Mouse (Mus musculus) small intestine, adult 10 weeks (tissue): ENCODE measurements around the gene Gm39115. TPM values are rescaled to one million over a fixed set of nuclear protein-coding genes. Genes with fewer than 3 reads are reported as not detected.

ENCODE experiments used
- polyA plus RNA-seq: library from polyadenylated mRNA; stranded (reverse); fragments of 350-450 nt; fragmentation: Illumina TruSeq; extraction: RNeasy Lipid Tissue Mini Kit (QIAGEN cat#74804); gene quantifications from one replicate; pipeline ENCODE4 v1.2.3, GENCODE M21; 2014; ENCODE audit warnings: low replicate concordance

The Gm39115 gene
- not detected for polyA plus RNA-seq

DNA sequence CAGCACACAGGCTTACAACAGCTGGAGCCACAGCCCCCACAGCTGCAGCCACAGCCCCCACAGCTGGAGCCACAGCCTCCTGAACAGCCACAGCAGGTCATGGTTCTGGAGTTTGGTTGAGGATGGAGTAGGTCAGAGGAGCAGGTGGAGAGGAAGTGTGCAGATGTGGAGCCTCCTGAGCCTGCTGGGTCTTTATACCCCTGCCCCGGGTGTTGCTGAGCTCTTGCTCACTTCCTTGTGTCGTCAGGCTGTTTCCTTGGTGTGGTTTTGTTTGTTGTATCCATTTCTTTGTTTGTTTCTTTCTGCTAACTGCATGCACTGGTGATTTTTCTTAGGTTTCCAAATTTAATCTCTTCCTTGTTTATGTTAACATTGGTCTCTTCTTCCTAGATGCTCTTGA, at the start of gene Gm39115:
Gene Gm39115, minus strand, starts transcription at position 101 of the 400 bp plus-strand sequence.

DNA sequence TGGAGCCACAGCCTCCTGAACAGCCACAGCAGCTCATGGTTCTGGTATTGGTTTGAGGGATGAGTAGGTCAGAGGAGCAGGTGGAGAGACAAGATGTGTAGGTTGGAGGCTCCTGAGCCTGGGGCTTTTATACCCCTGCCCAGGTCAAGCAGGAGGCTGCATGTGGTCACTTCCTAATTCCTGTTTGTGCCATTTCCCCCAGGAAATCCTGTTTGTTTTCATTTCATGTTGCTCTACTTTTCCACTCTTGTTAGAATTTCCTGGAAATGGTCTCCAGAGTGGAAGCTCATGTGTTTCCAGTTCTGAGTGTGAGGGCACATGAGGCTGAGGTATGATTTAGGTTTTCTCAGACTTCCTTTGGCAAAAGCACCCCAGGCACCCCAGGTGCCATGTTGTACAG, 40.1 kb upstream of the Gm39115 start, which contains the start of gene Krtap5-2:
Gene Krtap5-2, minus strand, starts transcription at position 101 of the 400 bp plus-strand sequence.

DNA sequence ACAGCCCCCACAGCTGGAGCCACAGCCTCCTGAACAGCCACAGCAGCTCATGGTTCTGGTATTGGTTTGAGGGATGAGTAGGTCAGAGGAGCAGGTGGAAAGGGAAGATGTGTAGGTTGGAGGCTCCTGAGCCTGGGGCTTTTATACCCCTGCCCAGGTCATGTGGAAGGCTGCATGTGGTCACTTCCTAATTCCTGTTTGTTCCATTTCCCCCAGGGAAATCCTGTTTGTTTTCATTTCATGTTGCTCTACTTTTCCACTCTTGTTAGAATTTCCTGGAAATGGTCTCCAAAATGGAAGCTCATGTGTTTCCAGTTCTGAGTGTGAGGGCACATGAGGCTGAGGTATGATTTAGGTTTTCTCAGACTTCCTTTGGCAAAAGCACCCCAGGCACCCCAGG, 29.8 kb upstream of the Gm39115 start, which contains the start of gene Gm4553:
Gene Gm4553, minus strand, starts transcription at position 101 of the 400 bp plus-strand sequence.

DNA sequence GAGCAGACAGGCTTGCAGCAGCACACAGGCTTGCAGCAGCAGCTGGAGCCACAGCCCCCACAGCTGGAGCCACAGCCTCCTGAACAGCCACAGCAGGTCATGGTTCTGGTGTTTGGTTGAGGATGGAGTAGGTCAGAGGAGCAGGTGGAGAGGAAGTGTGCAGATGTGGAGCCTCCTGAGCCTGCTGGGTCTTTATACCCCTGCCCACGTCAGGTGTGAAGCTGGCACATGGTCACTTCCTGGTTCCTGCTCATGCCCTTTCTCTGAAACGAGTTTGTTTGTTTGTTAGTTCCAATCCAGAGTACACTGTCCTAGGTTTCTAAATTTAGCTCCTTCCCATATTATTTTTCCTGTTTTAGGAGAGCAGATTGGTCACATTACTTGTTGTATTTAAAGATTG, 21.2 kb upstream of the Gm39115 start, which contains the start of gene Gm29735:
Gene Gm29735, minus strand, starts transcription at position 101 of the 400 bp plus-strand sequence.

DNA sequence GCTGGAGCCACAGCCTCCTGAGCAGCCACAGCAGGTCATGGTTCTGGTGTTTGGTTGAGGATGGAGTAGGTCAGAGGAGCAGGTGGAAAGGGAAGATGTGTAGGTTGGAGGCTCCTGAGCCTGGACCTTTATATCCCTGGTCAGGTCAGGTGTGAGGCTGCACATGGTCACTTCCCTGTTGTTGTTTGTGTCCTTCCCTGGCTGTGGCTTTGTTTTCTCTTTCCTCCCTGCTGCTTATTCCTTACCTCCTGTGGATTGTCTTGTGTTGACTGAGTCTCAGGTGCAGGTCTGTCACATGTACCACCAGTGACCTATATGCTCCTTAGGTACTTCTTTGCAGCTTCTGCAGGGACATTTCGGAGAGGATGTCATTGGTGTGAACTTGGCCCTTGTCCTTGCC, 8.7 kb upstream of the Gm39115 start, which contains the start of gene Gm45337:
Gene Gm45337, minus strand, starts transcription at position 101 of the 400 bp plus-strand sequence.

DNA sequence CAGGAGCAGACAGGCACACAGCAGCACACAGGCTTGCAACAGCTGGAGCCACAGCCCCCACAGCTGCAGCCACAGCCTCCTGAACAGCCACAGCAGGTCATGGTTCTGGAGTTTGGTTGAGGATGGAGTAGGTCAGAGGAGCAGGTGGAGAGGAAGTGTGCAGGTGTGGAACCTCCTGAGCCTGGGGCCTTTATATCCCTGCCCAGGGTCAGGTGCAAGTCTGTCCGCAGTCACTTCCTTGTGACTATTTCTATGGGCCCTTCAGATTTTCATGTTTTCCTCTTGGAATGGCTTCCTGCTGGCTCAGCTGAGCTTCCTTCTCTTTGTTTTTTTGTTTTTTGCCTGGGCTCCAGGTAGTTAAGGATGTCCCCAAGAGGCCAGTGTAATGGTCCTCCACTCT, 15.2 kb downstream of the Gm39115 start, which contains the start of gene Gm45618:
Gene Gm45618, minus strand, starts transcription at position 101 of the 400 bp plus-strand sequence.

DNA sequence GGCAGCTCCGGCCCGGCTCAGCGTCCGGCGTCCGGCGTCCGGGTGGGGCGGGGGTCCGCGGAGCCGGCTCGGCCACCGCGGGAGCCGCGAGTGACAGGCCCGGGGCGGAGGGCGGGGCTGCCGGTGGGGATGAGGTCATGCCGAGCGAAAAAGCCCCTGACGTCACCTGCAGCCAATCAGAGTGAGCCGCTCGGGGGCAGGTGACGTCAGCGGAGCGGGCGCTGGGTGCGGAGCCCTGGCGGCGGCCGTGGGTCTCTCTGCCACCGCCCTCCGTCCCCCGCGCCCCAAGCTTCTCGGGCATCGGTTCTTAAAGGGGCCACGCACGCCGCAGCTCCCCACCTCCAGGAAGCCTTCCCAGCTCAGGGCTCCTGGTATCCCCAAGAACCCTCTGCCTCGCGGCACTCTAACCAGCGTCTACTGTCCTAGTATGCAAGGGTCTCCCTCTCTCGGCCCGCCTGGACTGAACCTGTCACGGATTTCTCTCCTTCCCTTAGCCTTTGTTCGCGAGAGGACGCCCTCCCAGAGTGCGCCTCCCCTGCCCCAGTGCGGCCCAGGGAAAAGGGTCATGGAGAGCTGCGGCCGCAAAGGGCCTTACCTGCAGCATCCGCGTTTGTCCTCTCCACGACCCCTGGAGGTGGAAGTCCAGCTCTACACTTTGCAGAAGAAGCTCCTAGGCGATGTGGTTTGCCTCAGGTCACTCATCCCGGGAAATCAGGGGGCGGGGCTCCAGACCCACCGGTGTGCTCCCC, 40.5 kb downstream of the Gm39115 start, which contains the start of gene Dusp8:
Gene Dusp8, minus strand, starts transcription at position 661 of the 749 bp plus-strand sequence.

Other genes starting within 250 kb of the Gm39115 start
- gene Tollip, start 217.5 kb downstream of the Gm39115 start, polyA plus RNA-seq: 41.7 TPM
- 0.19 TPM for gene Brsk2, start 186.3 kb downstream of the Gm39115 start, polyA plus RNA-seq
- gene Mob2, start 75.0 kb downstream of the Gm39115 start, polyA plus RNA-seq: 6.8 TPM
- 0.26 TPM for gene Dusp8, start 40.2 kb downstream of the Gm39115 start, polyA plus RNA-seq
- not detected for gene Gm45618, start 15.3 kb downstream of the Gm39115 start, polyA plus RNA-seq
- gene Gm45337, start 8.6 kb upstream of the Gm39115 start, polyA plus RNA-seq: not detected
- not detected for gene Gm29735, start 21.1 kb upstream of the Gm39115 start, polyA plus RNA-seq
- gene Gm4553, start 29.7 kb upstream of the Gm39115 start, polyA plus RNA-seq: not detected
- not detected for gene Krtap5-2, start 40.0 kb upstream of the Gm39115 start, polyA plus RNA-seq
- not detected for gene Gm10153, start 54.4 kb upstream of the Gm39115 start, polyA plus RNA-seq
- not detected for gene Krtap5-3, start 65.3 kb upstream of the Gm39115 start, polyA plus RNA-seq
- gene Gm7579, start 75.8 kb upstream of the Gm39115 start, polyA plus RNA-seq: not detected
- not detected for gene Krtap5-5, start 93.9 kb upstream of the Gm39115 start, polyA plus RNA-seq
- gene Gm40460, start 105.0 kb upstream of the Gm39115 start, polyA plus RNA-seq: not detected
- gene Gm2431, start 122.3 kb upstream of the Gm39115 start, polyA plus RNA-seq: not detected
- gene Gm4559, start 138.3 kb upstream of the Gm39115 start, polyA plus RNA-seq: not detected
- gene Krtap5-1, start 161.1 kb upstream of the Gm39115 start, polyA plus RNA-seq: not detected
- not detected for gene Krtap5-4, start 167.5 kb upstream of the Gm39115 start, polyA plus RNA-seq
- gene Ifitm10, start 237.7 kb upstream of the Gm39115 start, polyA plus RNA-seq: not detected
- 3.2 TPM for gene Gm49369, start 246.6 kb upstream of the Gm39115 start, polyA plus RNA-seq